Mouse (Mus musculus): Measurements from ENCODE around the gene Tmem266.
A peak's percentile ranks its signal among the peaks of the same experiment; 100 is the strongest.

The Tmem266 gene

DNA sequence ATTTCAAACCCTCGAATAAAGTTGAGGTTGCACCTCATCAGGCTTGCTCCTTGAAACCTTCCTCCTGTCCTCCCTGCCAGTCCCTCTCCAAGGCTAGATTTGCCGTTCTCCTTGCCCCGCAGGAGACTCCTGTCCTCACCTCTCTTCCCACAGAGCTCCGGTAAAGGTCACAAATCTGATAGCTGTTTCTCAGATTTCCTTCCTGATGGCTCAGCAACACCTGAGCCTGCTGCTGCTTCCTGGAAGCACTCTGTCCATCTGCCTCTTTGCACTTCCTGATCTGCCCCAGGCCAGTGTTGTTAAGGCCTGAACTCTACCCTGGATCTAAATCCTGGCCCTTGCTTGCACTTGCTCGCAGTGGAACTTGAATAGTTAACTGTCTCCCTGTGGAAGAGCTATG is 5.8 kb downstream of the Tmem266 start:
- no peak for DNase-seq (ENCODE audit: low read depth)

DNA sequence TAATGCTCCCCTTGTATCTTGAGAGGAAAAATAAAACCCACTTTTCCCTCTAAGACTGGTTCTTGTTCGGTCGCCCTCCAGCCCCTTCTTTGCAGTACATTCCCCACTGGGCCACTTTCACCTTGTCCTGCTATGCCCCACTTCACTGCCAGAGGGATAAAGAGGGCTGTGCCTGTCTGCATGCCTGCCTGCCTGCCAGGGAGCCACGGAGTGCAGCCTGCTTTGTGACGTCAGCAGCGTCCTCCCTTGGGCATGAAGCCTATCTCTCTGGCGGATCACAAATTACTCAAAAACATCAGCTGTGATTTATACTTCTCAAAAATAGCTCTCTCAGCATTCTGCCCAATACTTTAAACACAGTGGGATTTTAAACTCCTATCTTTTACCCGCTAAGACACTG is 6.2 kb downstream of the Tmem266 start:
- no peak for DNase-seq (ENCODE audit: low read depth)

DNA sequence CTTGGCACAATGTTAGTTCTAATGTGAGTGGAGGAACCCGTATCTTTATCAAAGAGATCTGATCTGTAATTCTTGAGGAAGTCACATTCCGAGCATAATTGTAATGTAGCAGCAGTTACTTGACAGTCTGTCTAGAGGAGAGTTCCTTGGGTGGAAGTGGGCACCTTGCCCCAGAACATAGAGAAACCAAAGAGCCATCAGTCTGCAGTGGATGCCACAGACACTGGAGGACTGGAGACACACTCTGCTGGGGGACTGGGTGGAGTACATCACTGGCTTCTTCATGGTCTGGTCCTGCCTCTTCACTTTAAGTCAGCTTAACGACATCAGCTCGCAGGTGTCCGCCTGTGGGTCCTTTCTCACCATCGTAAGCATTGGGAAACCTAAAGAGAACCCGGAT is 17.5 kb downstream of the Tmem266 start:
- DNase-seq (ENCODE audit: low read depth) = no peak

DNA sequence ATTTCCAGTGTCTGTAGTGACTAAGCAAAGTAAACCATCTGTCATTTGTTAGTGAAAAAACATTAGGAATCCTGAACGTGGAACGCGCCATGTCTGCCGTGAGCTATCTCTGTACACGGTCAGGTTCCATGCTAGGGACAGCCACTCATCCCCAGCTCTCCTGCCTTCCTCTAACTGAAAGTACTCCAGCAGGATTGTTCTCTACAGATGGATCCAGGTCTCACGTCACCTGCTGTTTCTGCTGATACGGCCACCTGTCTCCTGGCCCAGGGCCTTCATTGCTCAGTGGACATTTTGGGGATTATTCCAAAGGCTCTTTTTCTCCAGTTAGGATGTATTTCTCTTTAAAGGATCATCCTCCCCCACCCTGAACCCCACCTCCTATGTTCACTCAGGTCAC is 18.6 kb downstream of the Tmem266 start:
- DNase-seq (ENCODE audit: low read depth) = no peak

- no peak for DNase-seq (ENCODE audit: low read depth)
Measured at GRCm38 (mm10) chr9:55348664-55349063, 22.0 kb downstream of the Tmem266 start.

- no peak for DNase-seq (ENCODE audit: low read depth)
Measured at GRCm38 (mm10) chr9:55354686-55355085, 28.0 kb downstream of the Tmem266 start.

GRCm38 (mm10) chr9:55355270-55355834 is 28.6 kb downstream of the Tmem266 start:
- no peak for DNase-seq (ENCODE audit: low read depth)

- no peak for DNase-seq (ENCODE audit: low read depth)
Measured at GRCm38 (mm10) chr9:55357164-55357563, 30.5 kb downstream of the Tmem266 start.

- DNase-seq (ENCODE audit: low read depth) = no peak
Measured at GRCm38 (mm10) chr9:55360372-55360771, 33.7 kb downstream of the Tmem266 start.

DNA sequence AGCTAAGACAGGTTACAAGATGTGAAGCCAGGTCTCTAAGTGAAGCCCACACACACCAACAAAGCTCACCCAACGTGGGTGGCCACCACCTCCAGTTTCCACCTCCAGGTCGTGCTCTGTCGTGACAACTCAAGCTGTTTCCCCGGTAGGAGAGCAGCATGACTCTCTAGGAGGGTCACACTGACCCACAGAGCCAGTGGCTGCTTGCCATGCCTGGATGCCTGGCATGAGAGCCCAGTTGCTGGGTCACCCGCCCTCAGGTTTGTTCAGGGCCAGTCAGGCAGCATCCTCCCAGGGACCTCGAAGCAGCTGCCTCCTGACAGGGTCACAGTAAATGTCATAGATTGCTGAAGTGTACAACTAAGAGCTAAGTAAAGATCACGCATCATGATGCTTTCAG is 34.1 kb downstream of the Tmem266 start:
- DNase-seq (ENCODE audit: low read depth) = no peak

DNA sequence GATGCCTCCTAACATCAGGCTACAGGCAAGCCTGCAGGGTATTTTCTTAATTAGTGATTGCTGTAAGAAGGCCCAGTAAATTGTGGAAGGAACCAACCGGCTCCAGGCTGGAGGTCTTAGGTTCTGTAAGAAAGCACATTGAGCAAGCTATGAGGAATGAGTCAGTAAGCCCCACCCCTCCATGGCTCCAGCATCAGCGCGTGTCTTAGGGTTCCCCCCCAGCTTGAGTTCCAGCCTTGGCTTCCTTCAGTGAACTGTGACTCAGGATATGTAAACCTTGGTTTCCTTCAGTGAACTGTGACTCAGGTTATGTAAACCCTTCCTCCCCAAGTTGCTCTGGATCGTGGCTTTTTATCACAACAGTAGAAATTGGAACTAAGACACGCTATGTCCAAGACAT is 35.3 kb downstream of the Tmem266 start:
- DNase-seq (ENCODE audit: low read depth) = no peak

- no peak for DNase-seq (ENCODE audit: low read depth)
Measured at GRCm38 (mm10) chr9:55363707-55364106, 37.0 kb downstream of the Tmem266 start.

- no peak for DNase-seq (ENCODE audit: low read depth)
Measured at GRCm38 (mm10) chr9:55368011-55368410, 41.3 kb downstream of the Tmem266 start.

- DNase-seq (ENCODE audit: low read depth) = no peak
Measured at GRCm38 (mm10) chr9:55371908-55372307, 45.2 kb downstream of the Tmem266 start.

DNA sequence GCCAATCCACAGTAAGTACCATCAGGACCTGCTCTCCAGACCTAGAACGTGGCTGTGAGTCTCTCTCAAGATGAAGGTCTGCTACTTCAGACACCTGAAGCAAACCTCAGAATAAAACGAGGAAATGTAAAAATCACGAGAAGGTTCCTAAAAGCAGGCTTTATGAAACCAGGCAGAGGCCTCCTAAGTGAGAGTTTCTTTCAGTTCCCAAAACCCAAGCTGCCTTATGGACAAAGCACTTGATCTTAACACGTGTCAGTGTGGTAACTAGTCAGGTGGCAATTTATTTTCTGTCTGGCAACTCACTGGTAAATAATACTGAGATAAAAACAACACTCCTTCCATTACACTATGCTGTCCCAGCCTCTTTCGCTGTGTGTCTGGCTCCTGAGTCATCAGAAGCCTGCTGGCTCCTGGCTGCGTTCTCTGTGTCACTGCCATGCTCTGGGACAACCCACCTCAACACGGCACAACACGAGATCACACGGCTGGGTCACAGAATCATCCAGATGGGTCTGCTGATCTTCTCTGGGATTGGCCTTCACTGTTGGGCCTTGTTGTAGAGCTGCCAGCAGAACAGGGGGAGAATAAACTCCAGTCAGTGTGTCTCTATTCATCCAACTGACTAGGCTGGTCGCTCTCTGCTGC is 51.0 kb downstream of the Tmem266 start:
- no peak for DNase-seq (ENCODE audit: low read depth)

GRCm38 (mm10) chr9:55381456-55381855 is 54.7 kb downstream of the Tmem266 start:
- DNase-seq (ENCODE audit: low read depth) = no peak

DNA sequence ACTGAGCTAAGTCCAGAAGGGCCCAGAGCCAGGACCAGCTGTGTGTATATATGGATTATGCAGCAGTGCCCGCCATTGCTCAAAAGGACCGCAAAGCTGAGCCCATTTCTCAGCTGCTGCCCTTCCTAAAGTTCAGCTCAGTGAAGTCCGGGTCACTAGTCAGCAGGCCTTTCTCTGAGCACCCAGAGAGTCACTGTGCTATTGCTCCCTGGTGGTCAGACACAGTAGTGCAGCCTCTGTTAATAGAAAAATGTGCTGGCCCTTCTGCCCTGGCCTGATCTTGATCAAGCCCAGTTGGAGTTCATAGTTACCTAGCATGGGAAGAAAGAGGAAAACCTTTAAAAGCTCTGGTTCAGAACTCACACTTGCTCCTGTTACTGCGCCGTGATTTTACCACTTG is 55.7 kb downstream of the Tmem266 start:
- peak; percentile 23 for DNase-seq (ENCODE audit: low read depth)

- no peak for DNase-seq (ENCODE audit: low read depth)
Measured at GRCm38 (mm10) chr9:55386117-55386516, 59.4 kb downstream of the Tmem266 start.

- DNase-seq (ENCODE audit: low read depth) = no peak
Measured at GRCm38 (mm10) chr9:55387862-55388505, 61.3 kb downstream of the Tmem266 start.

GRCm38 (mm10) chr9:55391909-55392658 is 65.4 kb downstream of the Tmem266 start:
- peak; percentile 28 for DNase-seq (ENCODE audit: low read depth)

GRCm38 (mm10) chr9:55395650-55396049 is 68.9 kb downstream of the Tmem266 start:
- DNase-seq (ENCODE audit: low read depth) = no peak

DNA sequence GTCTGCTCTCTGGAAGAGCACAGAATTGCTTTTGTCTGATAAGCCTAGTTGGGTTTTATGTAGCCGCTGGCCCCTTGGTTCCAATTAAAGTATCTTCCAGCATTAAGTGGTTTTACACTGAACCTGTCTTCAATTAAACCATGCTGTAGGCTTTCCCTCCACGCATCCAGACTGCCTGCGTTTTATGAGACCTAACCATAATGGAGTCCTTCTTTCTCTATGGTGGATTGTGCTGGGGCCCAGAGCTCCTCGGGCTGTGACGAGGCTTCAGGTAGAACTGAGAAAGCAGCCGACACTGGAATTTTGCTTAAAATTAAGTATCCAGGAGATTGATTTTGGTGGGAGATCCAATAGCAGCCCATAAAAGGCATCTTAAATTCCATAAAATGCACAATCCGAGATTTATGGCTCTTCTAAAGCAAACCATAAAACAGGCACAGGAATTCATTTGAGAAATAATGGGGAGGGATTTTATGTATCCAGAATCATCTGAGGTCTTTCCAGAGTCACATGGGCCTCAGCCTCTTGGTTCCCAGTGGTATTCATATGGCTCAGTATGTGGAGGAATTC is 72.4 kb downstream of the Tmem266 start:
- DNase-seq (ENCODE audit: low read depth) = no peak

DNA sequence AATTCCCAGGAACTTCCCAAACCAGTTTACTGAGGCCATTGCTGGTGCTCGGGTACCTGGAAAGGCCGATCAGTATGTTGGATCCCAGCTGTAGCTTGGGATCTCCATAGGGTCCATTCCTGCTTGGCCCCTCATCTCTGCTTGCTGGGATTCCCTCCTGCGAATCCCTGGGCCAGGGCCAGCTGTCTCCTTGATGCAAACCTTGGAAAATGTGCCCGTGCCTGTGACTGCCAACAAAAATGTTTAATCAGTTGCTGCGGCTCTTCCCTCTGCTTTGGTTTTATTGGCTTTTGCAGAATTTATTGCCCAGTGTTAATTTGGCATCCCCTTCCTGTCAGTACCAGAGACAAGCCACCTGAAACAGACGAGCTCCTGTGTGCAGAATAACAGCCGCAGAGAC is 75.6 kb downstream of the Tmem266 start:
- no peak for DNase-seq (ENCODE audit: low read depth)

Data from c-Kit-positive CD71-positive TER-119-negative erythroid progenitor cells, embryonic 14.5 days (primary cell).